Mouse (Mus musculus): ENCODE results near the gene Fam45a. TPM values are rescaled to one million over a fixed set of nuclear protein-coding genes. Genes with fewer than 3 reads are reported as not detected.

The Fam45a gene
- total RNA-seq (2021): 21.6 and 35.6 TPM in 2 replicates
- long read RNA-seq, transcript Fam45a-201 (9 exons, 2,307 nt): major isoform, 17 of 30 reads
- long read RNA-seq, transcript Fam45a-202 (8 exons, 2,267 nt): minor isoform, 6 of 30 reads
- long read RNA-seq, partial matches to known transcripts: 2 of 30 reads
- long read RNA-seq, other reads (novel, unspliced or antisense): 5 of 30 reads

DNA sequence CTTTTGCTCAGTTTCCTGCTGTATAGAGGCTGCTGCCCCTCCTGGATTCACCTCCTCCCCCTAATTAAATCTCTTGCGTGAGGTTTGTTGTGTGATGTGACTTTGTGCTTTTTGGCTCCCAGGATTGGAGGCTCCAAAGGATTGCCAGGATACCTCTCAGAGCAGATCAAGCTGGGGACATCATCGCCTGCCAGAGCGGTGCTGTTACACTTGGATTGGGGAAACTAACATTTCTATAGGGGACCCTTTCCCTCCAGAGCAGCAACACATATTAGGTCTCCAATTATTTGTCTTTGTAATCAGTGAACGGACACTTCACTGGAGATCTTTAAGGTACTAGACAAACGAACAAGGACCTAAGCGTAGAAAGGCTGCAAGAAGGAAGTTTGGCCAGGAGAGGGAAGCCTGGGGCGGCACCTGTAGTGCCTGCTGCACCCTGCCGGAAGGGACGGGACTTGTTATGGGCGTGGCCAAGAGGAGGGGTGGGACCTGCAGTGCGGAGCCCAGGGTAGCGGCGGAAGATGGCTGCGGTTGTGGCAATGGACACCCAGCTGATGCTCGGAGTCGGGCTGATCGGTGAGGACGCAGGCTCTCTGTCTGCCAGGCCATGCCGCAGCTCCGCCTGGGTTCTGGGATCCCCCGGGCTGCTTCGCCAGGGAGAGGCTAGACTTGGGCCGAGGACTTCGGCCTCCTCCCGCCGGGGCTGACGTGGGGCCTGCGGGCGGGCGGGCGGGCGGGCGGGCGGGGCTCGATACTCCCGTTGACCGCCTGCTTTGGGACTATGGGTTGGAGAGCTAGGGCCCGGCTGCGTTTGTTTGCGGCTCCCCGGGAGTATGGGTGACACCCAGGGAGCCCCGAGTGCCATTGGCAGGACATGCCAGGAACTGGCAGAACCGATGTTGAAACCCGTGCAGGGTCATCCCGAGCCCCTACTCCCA lies at the start of gene Fam45a:
Gene Fam45a (plus strand): TSS at position 488 of the 938 bp plus-strand sequence.
- peak; percentile 89 for DNase-seq

DNA sequence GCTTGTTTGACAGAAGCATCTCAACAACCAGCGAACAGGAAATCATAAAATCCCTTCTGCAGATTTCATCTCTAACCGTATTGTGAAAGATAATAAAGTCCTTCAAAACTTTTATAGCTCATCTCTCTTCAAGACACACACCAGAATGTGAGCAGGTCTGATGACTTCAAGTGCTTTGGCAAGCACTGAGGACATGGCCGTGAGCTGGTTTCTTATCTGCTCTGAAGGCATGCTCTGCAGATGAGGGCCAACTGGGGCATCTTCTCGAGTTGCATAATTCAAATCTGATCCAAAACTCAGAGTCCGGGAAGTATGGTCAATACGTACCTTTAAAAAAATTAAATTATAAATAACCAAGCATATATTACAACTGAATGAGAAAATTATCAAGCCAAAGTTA lies 38.0 kb upstream of the Fam45a start:
- no peak for DNase-seq

DNA sequence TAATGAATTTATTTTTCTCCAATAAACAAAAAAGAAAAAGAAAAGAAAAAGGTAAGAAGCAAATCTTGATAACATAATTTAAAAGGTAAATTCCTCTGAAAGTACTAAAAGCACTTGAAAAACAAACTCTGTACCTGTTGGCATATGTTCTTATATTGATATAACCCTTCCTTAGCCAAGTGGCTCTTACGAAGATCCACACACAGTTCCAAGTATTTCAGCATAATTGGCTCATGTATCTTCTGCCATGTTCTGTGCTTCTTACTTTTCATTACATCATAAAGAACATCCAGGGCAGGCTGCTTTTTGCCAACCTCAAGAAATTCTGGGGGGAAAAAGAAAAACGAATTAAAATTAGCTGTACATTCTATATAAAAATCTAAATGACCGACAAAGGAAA lies 29.4 kb upstream of the Fam45a start:
- no peak for DNase-seq

DNA sequence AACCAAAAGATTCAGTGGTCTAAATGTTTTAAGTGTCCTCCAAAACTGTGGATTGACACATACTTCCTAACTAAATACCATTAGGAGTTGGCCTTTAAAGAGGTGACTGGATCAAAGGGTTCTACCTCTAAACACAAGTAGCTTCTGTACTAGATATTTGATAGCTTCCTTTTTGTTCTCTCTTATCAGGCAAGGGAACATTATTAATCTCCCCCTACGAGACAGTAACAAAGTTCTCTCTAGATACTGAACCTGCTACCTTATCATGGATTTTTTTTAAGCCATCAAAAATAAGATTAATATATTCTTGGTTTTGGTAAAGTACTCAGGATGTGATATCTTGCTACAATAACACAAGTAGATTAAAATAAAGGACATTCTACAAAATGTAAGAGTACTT lies 26.7 kb upstream of the Fam45a start:
- DNase-seq: no peak

DNA sequence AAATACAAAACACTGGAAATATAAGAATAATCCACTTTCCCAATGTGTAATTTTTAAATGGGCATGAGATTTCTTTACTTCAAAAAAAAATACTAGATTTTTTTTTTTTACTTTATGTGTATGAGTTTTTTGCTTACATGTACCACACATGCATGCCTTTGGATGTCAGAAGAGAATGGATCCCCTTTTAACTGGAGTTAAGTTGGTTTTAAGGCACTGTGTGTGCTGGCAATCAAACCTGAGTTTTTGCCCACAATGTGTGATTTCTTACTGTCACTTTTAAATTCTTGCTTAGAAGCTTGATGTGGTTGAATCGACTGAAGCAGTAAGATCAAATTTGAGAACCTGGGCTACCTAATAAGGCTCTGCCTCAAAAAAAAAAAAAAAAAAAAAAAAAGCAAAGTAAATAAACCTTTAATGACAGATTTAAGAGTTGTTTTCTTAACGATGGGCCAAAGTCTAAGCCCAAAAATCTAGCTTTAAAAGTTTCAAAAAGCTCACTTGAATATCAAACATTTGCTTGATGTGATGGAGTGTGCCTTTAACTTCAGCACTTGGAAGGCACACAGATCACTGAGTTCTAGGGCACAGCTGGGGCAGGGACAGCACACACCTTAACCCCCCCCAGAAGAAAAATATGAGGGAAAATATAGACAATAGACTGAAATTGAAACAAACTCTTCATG lies 23.8 kb upstream of the Fam45a start:
- DNase-seq: no peak

DNA sequence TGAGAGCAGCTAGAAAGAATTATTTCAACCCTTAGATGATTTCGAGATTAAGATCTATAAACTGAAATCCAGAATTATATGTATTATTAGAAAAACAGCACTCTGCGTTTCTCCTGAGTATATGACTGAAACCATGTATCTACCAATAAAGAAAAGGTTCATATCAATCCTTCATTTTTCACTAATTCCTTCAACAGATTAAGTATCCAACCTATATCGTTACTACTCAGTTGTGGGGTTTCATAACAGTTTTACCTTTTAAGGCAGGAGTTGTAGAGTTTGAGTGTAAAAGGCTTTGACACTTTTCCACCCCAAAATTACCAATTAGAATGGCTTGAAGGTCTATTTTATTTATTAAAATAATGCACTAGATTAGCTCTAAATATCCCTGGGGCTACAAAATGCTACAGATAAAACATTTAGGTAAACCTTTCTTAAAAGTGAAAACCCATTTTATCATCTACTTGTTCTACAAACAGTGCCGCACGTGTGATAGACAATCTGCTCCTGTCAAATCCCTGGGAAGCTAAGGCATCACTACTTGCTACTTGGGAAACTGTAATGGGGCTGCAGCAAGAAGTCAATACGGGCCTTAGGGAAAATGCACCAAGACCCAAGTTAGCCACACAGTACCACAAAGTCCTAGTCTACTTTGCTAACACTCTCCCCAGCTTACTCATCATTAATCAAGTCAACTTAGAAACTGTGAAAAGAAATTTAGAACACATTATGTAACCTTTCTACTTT lies 23.0 kb upstream of the Fam45a start:
- no peak for DNase-seq

DNA sequence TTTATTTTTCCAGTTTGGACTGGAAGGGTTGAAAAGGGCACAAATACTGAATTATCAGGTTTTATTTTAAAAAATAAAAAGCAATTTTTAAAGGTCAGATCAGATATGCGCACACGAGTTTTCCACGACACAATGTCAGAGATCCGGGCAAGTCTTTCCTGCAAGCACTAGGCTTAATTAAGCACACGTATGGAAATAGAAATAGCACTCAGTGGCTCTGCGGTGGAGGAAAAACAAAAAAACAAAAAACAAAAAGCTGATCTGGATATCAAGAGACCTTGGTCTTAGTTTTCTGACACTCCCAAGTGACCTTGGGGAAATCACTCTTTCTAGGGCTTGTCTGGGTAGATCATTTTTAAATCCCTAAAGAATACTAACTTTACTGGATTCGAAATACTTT lies 21.9 kb upstream of the Fam45a start:
- no peak for DNase-seq

DNA sequence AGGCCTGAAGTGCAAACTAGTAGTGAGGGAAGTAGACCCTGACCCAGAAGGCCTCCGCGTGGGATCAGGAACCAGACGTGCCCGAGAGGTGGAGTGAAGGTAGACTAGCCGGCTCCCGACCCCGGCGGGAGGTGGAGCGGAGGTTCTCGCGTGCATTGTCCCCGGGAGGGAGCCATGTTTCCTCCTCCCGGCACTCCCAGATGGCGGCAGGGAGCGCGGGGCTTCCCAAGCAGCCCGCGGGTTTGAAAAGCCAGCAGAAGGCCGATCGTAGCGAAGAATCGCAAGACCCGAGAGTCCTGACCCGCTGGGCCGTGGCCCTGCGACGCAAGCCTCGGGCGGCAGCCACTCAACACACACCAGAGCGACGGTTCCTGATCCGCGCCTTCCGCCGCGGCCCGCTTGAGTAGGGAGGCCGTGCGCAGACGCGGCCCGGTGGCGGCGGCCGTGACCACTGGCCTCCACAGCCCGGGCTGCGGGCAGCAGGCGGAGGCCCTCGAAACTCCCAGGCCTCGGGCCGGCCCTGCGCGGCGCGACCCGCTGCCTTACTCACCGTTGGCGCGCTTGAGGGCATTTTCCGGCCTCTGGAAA lies 21.4 kb upstream of the Fam45a start:
- DNase-seq: peak; percentile 49

DNA sequence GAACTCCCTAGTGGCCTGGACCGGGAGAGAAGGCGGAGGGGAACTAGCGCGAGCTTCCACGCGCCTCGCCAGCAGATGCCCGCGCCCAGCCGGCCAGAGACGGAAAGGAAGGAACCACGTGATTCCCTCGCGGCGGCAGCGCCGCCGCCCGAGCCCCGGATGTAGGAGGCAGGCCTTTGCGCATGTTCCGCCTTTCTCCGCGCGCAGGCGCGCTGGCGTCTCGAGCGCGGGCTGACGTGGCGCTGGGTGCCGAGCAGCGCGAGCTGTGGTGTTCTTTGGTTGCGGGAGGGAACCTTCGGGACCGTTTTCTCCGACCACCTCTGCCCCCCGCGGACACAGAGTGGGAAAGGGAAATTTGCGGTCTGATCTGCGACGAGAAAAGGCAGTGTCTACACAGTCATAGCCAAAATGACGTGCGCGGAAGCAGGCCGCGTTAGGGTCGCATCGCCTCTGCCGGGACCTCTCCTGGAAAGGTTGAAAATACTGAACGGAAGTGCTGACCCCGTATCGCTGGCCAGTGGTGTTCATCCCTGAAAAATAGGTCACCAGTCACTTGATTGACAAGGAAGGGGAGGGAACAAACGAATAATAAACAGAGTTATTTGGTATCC lies 20.7 kb upstream of the Fam45a start, which contains the start of gene Eif3a:
Gene Eif3a (minus strand): TSS at position 108 of the 611 bp plus-strand sequence.
- DNase-seq: peak; percentile 95

DNA sequence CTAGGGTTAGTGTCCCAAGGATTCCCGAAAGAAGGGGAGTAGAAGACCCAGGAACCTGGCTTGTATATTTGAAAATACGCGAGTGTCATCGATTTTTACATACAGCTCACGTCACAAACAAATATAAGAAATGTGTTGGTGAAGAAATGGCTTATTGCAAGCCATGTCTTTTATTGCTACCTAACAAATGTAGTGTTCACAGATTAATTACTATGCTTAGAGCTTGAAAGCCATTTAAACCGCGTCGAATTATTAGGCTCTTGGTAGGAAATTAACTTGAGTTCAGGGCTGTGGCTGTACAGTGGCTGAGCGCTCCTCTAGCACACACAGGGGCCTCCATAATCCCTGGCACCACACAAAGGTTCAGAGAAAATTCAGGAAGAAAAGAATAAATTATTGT lies 20.2 kb upstream of the Fam45a start:
- DNase-seq: no peak

DNA sequence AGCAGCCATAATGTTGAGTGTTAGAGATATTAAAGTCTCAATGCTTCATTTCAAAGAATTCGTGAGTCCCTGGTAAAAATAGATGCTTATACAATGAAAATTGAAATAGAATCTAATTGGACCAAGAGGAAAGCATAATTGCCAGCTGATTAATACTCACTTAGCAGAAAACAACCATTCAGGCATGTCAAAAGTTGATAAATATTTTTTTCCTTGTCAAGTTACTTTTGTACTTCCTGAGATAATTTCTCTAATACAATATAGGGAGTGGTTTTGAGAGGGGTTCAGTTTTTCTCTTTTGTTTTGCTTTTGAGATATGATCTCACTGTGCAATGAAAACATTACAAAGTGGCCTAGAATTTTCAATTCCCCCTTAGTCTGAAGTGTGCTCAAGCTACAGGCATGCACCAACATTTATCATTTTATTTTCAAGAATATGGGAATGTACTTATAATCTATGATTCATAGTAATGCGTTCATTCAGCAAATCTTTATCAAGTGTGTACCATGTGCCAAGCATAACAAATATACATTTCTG lies 18.1 kb upstream of the Fam45a start:
- no peak for DNase-seq

DNA sequence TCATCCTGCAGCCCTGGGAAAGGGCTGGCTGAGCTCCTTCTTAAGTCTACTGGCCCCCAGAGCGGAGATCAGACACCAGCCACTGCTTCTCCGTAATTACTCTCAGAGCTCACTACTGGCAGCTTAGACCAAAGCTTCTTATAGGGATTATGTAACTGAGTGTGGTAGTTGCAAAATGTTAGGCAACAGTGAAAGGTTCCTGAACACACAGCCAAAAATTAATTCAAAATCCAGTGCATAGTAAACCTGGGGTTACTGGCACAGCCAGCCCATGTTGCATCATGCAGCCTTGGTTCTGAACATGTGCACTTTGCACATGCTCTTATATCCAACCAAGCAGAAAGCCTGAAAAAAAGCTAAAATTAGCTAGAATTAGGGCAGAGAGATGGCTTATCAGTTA lies 16.1 kb upstream of the Fam45a start:
- DNase-seq: peak; percentile 34

DNA sequence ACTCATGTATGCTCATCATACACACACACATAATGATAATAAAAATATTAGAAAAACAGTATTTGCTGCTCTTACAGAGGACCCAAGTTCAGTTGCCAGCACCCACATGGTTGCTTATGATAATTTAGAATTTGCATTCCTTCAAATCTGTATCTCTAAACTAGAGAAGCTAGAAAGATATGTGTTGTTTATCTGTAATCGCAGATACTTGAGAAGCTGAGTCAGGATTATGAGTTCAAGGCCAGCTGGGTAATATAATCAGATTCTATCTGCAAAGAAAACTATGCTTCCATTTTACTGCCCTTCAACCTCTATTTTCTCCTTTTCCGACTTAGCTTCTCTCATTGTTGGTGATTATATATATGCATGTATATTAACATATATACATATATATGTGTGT lies 14.0 kb upstream of the Fam45a start:
- no peak for DNase-seq

DNA sequence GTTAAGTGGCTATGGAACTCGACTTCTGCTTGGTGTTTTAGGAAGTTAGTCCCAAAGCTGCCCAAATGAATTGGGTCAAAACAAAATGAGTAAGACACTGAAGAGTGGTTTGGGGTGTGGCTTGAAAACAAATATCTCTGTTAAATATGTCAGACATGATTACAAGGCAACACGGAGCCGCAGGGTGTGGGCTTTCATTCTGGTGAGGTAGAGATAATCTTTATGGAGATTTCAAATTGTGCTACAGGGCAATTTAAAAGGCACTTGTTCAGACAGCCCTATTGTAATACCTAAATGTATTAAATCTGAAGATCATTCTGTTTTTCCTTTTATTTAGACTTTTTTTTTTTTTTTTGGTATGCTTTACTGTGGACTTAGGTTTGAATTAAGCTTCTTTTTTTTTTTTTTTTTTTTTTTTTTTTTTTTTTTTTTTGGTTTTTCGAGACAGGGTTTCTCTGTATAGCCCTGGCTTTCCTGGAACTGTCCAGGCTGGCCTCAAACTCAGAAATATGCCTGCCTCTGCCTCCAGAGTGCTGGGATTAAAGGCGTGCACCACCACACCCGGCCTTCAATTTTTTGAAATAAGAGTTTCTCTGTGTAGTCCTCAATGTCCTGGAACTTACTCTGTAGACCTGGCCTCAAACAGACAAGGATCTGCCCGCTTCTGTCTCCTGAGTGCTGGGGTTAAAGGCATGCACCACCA lies 11.4 kb upstream of the Fam45a start:
- DNase-seq: no peak

DNA sequence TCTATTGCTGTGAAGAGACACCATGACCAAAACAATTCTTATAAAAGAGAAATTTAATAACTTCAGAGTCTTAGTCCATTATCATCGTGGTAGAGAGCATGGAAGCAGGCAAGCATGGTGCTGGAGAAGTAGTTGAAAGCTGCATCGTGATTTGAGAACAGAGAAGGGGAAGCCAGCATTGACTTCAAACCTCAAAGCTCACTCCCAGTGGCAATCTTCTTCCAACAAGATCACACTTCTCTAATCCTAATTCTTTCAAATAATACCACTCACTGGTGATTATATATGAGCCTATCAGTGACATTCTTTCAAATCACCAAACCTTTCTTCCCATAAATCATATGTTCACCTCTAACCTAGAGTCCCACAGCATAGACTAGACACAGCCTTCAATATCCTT lies 6.5 kb upstream of the Fam45a start:
- no peak for DNase-seq

DNA sequence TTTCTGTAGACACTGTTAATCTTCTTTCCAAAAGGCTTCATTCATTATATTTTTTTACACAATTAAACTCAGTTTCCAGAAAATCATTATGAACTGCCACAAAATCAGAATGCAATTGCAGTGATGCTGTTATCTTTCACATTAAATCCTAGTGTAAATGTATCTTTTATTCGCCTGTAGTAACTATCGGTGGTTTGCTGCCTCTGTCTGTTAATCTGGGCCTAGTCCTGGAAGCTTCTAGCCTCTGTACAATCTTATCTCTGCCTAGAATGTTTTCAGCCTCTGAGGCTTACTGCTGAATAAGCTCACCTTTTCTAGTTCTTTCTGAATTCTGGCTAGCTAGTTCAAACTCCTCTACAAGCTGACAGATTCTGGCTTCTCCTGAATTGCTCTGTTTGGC lies 1.5 kb upstream of the Fam45a start:
- no peak for DNase-seq

DNA sequence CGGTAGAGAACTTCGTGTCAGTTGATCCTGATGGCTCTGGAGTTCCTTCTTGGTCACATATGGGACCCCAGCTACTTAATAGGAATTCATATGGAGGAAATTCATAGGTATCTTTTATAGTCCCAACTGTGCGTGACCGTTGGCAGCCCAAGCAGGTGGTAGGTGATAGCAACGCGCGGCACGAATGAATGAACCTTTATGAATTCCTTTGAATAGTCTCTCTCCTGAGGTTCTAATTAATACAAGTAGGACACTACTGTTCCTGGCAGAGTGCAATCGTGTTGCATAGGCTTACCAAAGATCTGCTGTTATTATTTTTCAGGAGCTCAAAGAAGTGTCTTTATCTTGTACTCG lies 628 bp downstream of the Fam45a start:
- DNase-seq: no peak

DNA sequence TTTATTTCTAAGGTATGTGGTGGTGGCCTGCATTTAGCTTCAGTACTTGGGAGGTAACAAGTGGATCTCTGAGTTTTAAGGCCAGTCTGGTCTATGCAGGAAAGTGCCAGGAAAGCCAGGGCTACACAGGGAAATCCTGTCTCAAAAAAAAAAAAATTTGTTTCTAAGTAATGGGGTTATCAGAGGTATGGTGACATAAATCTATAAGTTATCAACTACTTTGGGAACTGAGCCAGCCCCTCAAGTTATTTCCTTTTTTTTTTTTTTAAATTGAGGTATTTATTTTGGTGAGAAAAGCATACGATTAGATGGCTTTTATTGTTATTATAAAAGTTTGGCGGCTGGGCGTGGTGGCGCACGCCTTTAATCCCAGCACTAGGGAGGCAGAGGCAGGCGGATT lies 1.7 kb downstream of the Fam45a start:
- no peak for DNase-seq

DNA sequence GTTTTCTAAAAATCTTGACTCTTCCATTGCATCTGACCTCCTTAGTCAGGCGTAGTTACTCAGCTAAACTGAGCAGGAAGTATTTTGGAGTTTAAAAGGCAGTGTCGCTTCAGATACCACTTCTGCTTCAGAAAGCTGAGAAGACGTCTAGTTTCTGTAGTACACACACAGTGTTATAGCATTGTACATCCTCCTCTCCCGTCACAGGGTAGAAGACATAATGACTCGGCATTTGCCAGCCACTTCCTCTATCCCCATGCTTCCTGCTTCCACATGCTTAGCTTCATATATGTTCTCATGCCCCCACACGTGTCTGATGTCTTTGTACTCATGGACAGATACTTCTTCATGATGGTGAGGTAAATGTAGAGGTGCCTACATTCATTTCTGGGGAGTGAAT lies 7.3 kb downstream of the Fam45a start:
- DNase-seq: no peak

DNA sequence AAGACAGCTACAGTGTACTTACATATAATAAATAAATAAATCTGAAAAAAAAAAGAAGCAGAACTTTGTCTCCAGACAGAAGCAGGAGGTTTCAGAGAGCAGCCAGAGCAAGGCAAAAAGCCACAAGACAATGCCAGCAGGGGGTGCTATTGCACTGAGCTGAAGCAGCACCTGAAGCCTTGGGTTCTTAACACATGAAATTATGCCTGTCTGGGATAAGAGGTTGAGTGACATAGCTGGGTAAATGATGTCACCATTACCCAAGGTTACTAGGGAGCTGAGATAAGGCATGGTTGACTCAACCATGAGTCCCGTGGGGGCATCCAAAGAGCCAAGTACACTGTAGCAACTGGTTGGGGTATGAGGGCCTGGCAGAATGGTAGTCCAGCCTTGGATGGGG lies 26.4 kb downstream of the Fam45a start:
- DNase-seq: peak; percentile 86

DNA sequence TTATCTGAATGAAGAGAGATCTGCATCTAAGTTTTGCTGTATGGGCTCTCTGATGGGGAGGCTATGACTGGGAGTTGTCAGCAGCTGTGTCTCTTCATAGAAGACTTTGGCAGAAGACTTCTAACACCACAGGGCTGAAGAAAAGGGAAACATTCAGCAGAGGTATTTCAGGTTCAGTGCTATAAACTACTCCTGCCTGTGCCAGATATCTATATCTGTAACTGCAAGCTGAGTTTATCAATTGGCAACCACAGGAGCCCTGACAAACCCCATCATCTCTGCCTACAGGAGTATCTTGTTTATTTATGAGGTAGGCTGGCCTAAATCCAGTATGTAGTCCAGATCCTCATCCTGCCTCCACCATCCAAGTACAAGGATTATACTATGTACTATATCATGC lies 31.9 kb downstream of the Fam45a start:
- no peak for DNase-seq
